Mouse (Mus musculus) urinary bladder, adult 18-20 months (tissue): ENCODE results near the gene Hmmr.
A peak's percentile ranks its signal among the peaks of the same experiment; 100 is the strongest.
"Not testable (repeated sequence)": the region's sequence is repeated elsewhere in the genome, so short reads cannot be mapped to it uniquely, and the experiment has no call there.

Experiments
- DNase-seq, 2 experiments: peaks; one replicate each; pipeline ENCODE4 v3.0.0; 2022; ENCODE audit warnings: low spot score in 2 of 2, mixed read lengths in 2 of 2

The Hmmr gene

GRCm38 (mm10) chr11:40733339-40734174 lies at the start of gene Hmmr, which contains the start of gene Nudcd2:
Hmmr (minus strand) TSS chr11:40733422.
Nudcd2 (plus strand) TSS chr11:40733667.
- DNase-seq, result peak; percentile 84 to 89

- no peak for DNase-seq
Measured at GRCm38 (mm10) chr11:40781857-40782256, 48.6 kb upstream of the Hmmr start.

GRCm38 (mm10) chr11:40775315-40776269 lies 42.4 kb upstream of the Hmmr start:
- no peak for DNase-seq

GRCm38 (mm10) chr11:40764690-40765089 lies 31.5 kb upstream of the Hmmr start:
- DNase-seq, result no peak

- no peak for DNase-seq
Measured at GRCm38 (mm10) chr11:40763395-40763794, 30.2 kb upstream of the Hmmr start.

- DNase-seq, result no peak
Measured at GRCm38 (mm10) chr11:40759896-40760295, 26.7 kb upstream of the Hmmr start.

GRCm38 (mm10) chr11:40755968-40756367 lies 22.7 kb upstream of the Hmmr start:
- no peak for DNase-seq

- peak; percentile 70 to 91 for DNase-seq
Measured at GRCm38 (mm10) chr11:40755109-40755627, 21.9 kb upstream of the Hmmr start, which contains the start of gene Ccng1. Ccng1 (minus strand) TSS chr11:40755311.

- DNase-seq, result no peak
Measured at GRCm38 (mm10) chr11:40754664-40755107, 21.5 kb upstream of the Hmmr start.

- no peak for DNase-seq
Measured at GRCm38 (mm10) chr11:40753836-40754235, 20.6 kb upstream of the Hmmr start.

- DNase-seq, result no peak
Measured at GRCm38 (mm10) chr11:40747716-40748115, 14.5 kb upstream of the Hmmr start.

GRCm38 (mm10) chr11:40746361-40746760 lies 13.1 kb upstream of the Hmmr start:
- no peak for DNase-seq

- DNase-seq, result no peak
Measured at GRCm38 (mm10) chr11:40744348-40744747, 11.1 kb upstream of the Hmmr start.

GRCm38 (mm10) chr11:40741605-40742262 lies 8.5 kb upstream of the Hmmr start:
- DNase-seq, result no peak

GRCm38 (mm10) chr11:40737369-40737768 lies 4.1 kb upstream of the Hmmr start:
- DNase-seq, result no peak

- no peak for DNase-seq
Measured at GRCm38 (mm10) chr11:40734251-40734752, 1.1 kb upstream of the Hmmr start.

GRCm38 (mm10) chr11:40732997-40733338 lies 254 bp downstream of the Hmmr start:
- DNase-seq, result no peak

- DNase-seq, result peak in 1 of 2 experiments; percentile 0
Measured at GRCm38 (mm10) chr11:40718324-40718723, 14.9 kb downstream of the Hmmr start.

GRCm38 (mm10) chr11:40715524-40715923 lies 17.7 kb downstream of the Hmmr start:
- no peak for DNase-seq

- no peak for DNase-seq
Measured at GRCm38 (mm10) chr11:40713858-40714257, 19.4 kb downstream of the Hmmr start.

GRCm38 (mm10) chr11:40709899-40710298 lies 23.3 kb downstream of the Hmmr start:
- not testable (repeated sequence) for DNase-seq
